Mouse (Mus musculus): ENCODE measurements at regions not wholly inside any gene's neighbourhood (a gene's known extent, or its start where the extent isn't known, plus 50 kb on each side); places are given as distances from the start of the nearest gene placed in this dataset.

DNA sequence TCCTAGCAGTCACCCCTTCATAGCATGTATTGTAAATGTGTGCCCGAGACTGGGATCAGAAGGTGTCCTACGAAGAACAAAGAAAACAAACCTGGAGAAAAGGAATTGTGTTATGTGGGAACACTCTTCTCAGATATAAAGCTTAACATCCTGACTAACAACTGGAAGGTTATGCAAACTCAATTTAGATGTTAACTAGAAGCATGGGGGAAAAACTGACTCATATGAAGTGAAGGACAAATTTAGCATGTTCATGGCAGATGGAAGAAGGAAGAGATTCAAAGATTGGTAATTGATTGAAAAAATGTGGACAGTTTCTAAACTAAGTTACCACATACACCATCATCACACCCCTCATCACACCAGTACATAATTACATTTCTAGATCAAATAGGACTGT is 1307.1 kb upstream of the Gm7489 start:
- no peak for DNase-seq

DNA sequence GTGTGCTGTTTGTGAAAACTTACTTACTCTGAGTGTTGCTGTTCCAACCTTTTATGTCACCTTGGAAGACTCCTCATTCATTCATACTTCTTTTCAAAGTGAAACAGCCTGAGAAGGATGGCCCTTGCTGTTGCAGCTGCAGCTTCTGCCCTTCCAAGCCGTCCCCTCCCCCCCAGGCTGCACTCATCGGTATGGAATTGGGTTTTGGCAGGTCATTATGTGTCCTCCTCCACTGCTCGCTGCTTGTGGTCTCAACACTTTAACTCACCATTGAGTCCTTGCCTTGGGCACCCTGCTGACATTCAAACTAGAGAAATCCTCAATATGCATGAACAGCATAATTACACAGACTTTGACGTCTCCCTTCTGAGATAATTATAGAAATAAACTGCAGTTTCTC is 1295.3 kb upstream of the Gm7489 start:
- DNase-seq = no peak

DNA sequence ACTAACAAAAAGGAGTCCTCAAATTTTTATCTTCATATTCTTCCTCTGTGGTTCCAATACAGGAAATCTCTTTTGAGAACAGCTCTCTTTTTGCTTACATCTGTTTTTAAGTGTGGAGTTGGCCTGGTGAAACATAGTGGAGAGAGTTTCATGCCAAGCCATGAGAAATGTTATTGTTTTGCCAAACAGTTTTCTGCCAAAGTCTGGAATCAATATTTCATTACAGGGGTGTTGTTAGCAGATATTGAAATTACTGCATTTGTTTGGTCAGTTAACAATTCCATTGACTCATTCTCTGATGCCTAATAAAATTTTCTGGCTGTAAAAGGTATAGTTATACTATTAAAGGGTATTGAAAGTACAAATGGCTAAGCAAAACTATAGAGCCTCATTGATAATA is 1285.2 kb upstream of the Gm7489 start:
- DNase-seq = no peak

DNA sequence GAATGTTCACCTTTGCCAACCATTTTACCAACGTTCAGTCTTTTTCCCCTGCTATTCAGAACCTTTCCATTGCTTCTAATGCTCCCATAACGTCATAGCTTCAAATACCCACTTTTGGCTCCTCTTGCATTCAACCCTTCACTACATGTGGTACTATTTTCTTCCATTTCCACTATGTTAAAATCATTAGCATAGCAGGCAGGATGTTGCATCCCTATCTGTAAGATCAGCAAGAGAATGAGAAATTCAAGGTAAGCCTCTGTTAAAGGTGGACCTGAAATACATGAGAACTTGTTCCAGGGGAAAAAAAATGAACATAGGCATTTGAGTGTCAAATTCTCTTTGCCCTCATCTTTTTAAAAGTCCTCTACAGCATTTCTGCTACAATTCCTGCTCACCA is 1284.7 kb upstream of the Gm7489 start:
- no peak for DNase-seq

DNA sequence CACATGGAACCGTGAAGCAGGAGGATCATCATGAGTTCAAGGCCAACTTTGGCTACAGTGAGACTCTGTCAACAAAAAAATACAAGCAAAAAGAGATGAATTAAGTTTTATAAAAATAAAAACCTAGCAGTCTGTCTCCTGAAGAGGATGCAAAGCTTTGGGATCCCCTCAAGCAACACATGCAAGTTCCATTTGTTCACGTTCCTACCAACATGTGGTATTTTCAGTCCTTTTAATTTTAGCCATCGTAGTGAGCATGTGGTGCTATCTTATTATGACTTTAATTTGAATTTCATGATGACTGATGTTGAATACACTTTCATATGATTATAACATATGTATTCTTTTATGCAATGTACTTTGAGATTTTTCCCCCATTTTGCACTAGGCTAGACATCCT is 1244.9 kb upstream of the Gm7489 start:
- DNase-seq = no peak

DNA sequence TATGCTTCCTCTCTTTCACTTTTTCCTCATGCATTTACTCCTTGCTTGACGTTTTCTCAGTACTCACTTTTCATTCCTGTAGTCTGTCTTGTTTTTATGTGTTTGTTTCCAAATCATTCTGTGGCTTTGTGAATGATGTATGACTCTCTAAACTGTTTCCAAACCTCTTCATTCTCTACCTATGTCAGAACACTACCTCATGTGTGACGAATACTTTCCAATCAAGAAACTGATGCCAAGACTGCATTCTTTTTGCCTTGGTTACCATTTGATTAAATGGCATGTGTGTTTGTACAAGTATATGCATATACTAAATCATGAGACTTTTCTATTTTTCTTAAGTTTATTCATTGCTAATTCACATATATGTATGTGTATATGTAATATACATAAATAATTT is 1238.7 kb upstream of the Gm7489 start:
- no peak for DNase-seq

DNA sequence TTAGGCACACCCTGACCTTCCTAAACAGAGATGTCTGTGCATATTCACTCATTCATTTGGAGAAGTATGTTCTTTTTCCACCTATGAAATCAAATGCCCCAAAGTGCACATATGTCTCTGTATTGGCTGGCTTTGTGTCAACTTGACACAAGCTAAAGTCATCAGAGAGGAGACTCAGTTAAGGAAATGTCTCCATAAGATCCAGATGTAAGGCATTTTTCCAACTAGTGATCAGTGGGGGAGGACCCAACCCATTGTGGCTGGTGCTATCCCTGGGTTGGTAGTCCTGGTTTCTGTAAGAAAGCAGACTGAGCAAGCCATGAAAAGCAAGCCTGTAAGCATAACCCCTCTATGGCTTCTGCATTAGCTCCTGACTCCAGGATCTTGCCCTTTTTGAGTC is 1226.8 kb upstream of the Gm7489 start:
- no peak for DNase-seq

Measured in thymus, postnatal 4 days (tissue).